Mouse (Mus musculus): ENCODE results near the gene Prkaa2.

The Prkaa2 gene

GRCm38 (mm10) chr4:105108641-105109198, 970 bp downstream of the Prkaa2 start:
- no peak for DNase-seq (ENCODE audit: low read depth)

- DNase-seq (ENCODE audit: low read depth) = no peak
Measured at GRCm38 (mm10) chr4:105107943-105108640, 1.6 kb downstream of the Prkaa2 start.

- no peak for DNase-seq (ENCODE audit: low read depth)
Measured at GRCm38 (mm10) chr4:105104099-105104872, 5.4 kb downstream of the Prkaa2 start.

GRCm38 (mm10) chr4:105101337-105101688, 8.4 kb downstream of the Prkaa2 start:
- DNase-seq (ENCODE audit: low read depth) = no peak

GRCm38 (mm10) chr4:105100508-105101336, 9.0 kb downstream of the Prkaa2 start:
- no peak for DNase-seq (ENCODE audit: low read depth)

- no peak for DNase-seq (ENCODE audit: low read depth)
Measured at GRCm38 (mm10) chr4:105098660-105099059, 11.0 kb downstream of the Prkaa2 start.

GRCm38 (mm10) chr4:105098158-105098557, 11.5 kb downstream of the Prkaa2 start:
- no peak for DNase-seq (ENCODE audit: low read depth)

GRCm38 (mm10) chr4:105095316-105095715, 14.4 kb downstream of the Prkaa2 start:
- DNase-seq (ENCODE audit: low read depth) = no peak

- DNase-seq (ENCODE audit: low read depth) = no peak
Measured at GRCm38 (mm10) chr4:105093951-105094350, 15.7 kb downstream of the Prkaa2 start.

- DNase-seq (ENCODE audit: low read depth) = no peak
Measured at GRCm38 (mm10) chr4:105090417-105090816, 19.3 kb downstream of the Prkaa2 start.

- DNase-seq (ENCODE audit: low read depth) = no peak
Measured at GRCm38 (mm10) chr4:105089386-105089785, 20.3 kb downstream of the Prkaa2 start.

GRCm38 (mm10) chr4:105088671-105089070, 21.0 kb downstream of the Prkaa2 start:
- DNase-seq (ENCODE audit: low read depth) = no peak

- DNase-seq (ENCODE audit: low read depth) = no peak
Measured at GRCm38 (mm10) chr4:105076152-105076551, 33.5 kb downstream of the Prkaa2 start.

- no peak for DNase-seq (ENCODE audit: low read depth)
Measured at GRCm38 (mm10) chr4:105071761-105072427, 37.8 kb downstream of the Prkaa2 start.

- peak; percentile 3 for DNase-seq (ENCODE audit: low read depth)
Measured at GRCm38 (mm10) chr4:105070982-105071381, 38.7 kb downstream of the Prkaa2 start.

- no peak for DNase-seq (ENCODE audit: low read depth)
Measured at GRCm38 (mm10) chr4:105051291-105051690, 58.4 kb downstream of the Prkaa2 start.

GRCm38 (mm10) chr4:105050041-105050440, 59.6 kb downstream of the Prkaa2 start:
- DNase-seq (ENCODE audit: low read depth) = no peak

- DNase-seq (ENCODE audit: low read depth) = no peak
Measured at GRCm38 (mm10) chr4:105034259-105034658, 75.4 kb downstream of the Prkaa2 start.

- DNase-seq (ENCODE audit: low read depth) = no peak
Measured at GRCm38 (mm10) chr4:105033153-105033552, 76.5 kb downstream of the Prkaa2 start.

GRCm38 (mm10) chr4:105031104-105031503, 78.6 kb downstream of the Prkaa2 start:
- DNase-seq (ENCODE audit: low read depth) = no peak

GRCm38 (mm10) chr4:105027278-105027677, 82.4 kb downstream of the Prkaa2 start:
- no peak for DNase-seq (ENCODE audit: low read depth)
